Mouse (Mus musculus): ENCODE results near the gene Rpgrip1l.

The Rpgrip1l gene

GRCm38 (mm10) chr8:91342196-91342595 lies 29.1 kb upstream of the Rpgrip1l start:
- TF ChIP-seq NANOG (IDR thresholded peaks at IDR 0.05; ENCODE audit: borderline replicate concordance, low read length), result no peak
- TF ChIP-seq POU5F1 (IDR thresholded peaks at IDR 0.05; ENCODE audit: borderline replicate concordance, low read length), result no peak
- TF ChIP-seq CTCF (conservative IDR thresholded peaks at IDR 0.05; ENCODE audit: low read length), result no peak
- Histone ChIP-seq H3K4me1 (replicated peaks; ENCODE audit: low read depth, low read length) (peaks cover 26% of the 10 kb centered on the region), H3K9me3 (ENCODE audit: low read length) (no peaks in the 10 kb centered on the region), H3K4me3 (replicated peaks; ENCODE audit: low read length) (no peak overlapping the region), H3K27me3 (ENCODE audit: insufficient read depth, low read length) (no peaks in the 10 kb centered on the region), H3K36me3 (ENCODE audit: insufficient read depth, low read length) (peaks cover 5% of the 10 kb centered on the region; the same call in 1 of the 2 replicates)

GRCm38 (mm10) chr8:91340746-91341145 lies 27.7 kb upstream of the Rpgrip1l start:
- no peaks in the 10 kb centered on the region for H3K27me3 ChIP-seq (ENCODE audit: insufficient read depth, low read length)
- H3K4me1 ChIP-seq (replicated peaks; ENCODE audit: low read depth, low read length), result peaks cover 26% of the 10 kb centered on the region
- no peak for TF ChIP-seq POU5F1 (IDR thresholded peaks at IDR 0.05; ENCODE audit: borderline replicate concordance, low read length)
- no peak for TF ChIP-seq NANOG (IDR thresholded peaks at IDR 0.05; ENCODE audit: borderline replicate concordance, low read length)
- no peak for TF ChIP-seq CTCF (conservative IDR thresholded peaks at IDR 0.05; ENCODE audit: low read length)
- no peak overlapping the region for H3K4me3 ChIP-seq (replicated peaks; ENCODE audit: low read length)
- H3K36me3 ChIP-seq (ENCODE audit: insufficient read depth, low read length), result peaks cover 5% of the 10 kb centered on the region; the same call in 1 of the 2 replicates
- H3K9me3 ChIP-seq (ENCODE audit: low read length), result no peaks in the 10 kb centered on the region

GRCm38 (mm10) chr8:91339651-91340050 lies 26.6 kb upstream of the Rpgrip1l start:
- no peaks in the 10 kb centered on the region for H3K27me3 ChIP-seq (ENCODE audit: insufficient read depth, low read length)
- H3K4me3 ChIP-seq (replicated peaks; ENCODE audit: low read length), result no peak overlapping the region
- TF ChIP-seq POU5F1 (IDR thresholded peaks at IDR 0.05; ENCODE audit: borderline replicate concordance, low read length), result no peak
- TF ChIP-seq CTCF (conservative IDR thresholded peaks at IDR 0.05; ENCODE audit: low read length), result no peak
- TF ChIP-seq NANOG (IDR thresholded peaks at IDR 0.05; ENCODE audit: borderline replicate concordance, low read length), result no peak
- peaks cover 21% of the 10 kb centered on the region for H3K4me1 ChIP-seq (replicated peaks; ENCODE audit: low read depth, low read length)
- no peaks in the 10 kb centered on the region for H3K9me3 ChIP-seq (ENCODE audit: low read length)
- H3K36me3 ChIP-seq (ENCODE audit: insufficient read depth, low read length), result peaks cover 5% of the 10 kb centered on the region; the same call in 1 of the 2 replicates

- TF ChIP-seq NANOG (IDR thresholded peaks at IDR 0.05; ENCODE audit: borderline replicate concordance, low read length) (no peak), POU5F1 (IDR thresholded peaks at IDR 0.05; ENCODE audit: borderline replicate concordance, low read length) (no peak), CTCF (conservative IDR thresholded peaks at IDR 0.05; ENCODE audit: low read length) (no peak)
Observed at GRCm38 (mm10) chr8:91338389-91339154, 25.5 kb upstream of the Rpgrip1l start.

GRCm38 (mm10) chr8:91329461-91329850 lies 16.4 kb upstream of the Rpgrip1l start:
- H3K9me3 ChIP-seq (ENCODE audit: low read length), result no peaks in the 10 kb centered on the region
- H3K4me1 ChIP-seq (replicated peaks; ENCODE audit: low read depth, low read length), result peaks cover 55% of the 10 kb centered on the region
- no peak overlapping the region for H3K4me3 ChIP-seq (replicated peaks; ENCODE audit: low read length)
- TF ChIP-seq CTCF (conservative IDR thresholded peaks at IDR 0.05; ENCODE audit: low read length) (no peak), POU5F1 (IDR thresholded peaks at IDR 0.05; ENCODE audit: borderline replicate concordance, low read length) (no peak), NANOG (IDR thresholded peaks at IDR 0.05; ENCODE audit: borderline replicate concordance, low read length) (no peak)
- H3K27me3 ChIP-seq (ENCODE audit: insufficient read depth, low read length), result no peaks in the 10 kb centered on the region
- no peaks in the 10 kb centered on the region for H3K36me3 ChIP-seq (ENCODE audit: insufficient read depth, low read length)

More at GRCm38 (mm10) chr8:91338389-91339154, 25.5 kb upstream of the Rpgrip1l start:
- Histone ChIP-seq H3K4me1 (replicated peaks; ENCODE audit: low read depth, low read length) (peaks cover 12% of the 10 kb centered on the region), H3K9me3 (ENCODE audit: low read length) (no peaks in the 10 kb centered on the region), H3K36me3 (ENCODE audit: insufficient read depth, low read length) (peaks cover 5% of the 10 kb centered on the region; the same call in 1 of the 2 replicates), H3K4me3 (replicated peaks; ENCODE audit: low read length) (no peak overlapping the region), H3K27me3 (ENCODE audit: insufficient read depth, low read length) (no peaks in the 10 kb centered on the region)

GRCm38 (mm10) chr8:91329056-91329455 lies 16.0 kb upstream of the Rpgrip1l start:
- Histone ChIP-seq H3K4me3 (replicated peaks; ENCODE audit: low read length) (no peak overlapping the region), H3K9me3 (ENCODE audit: low read length) (no peaks in the 10 kb centered on the region), H3K36me3 (ENCODE audit: insufficient read depth, low read length) (no peaks in the 10 kb centered on the region), H3K4me1 (replicated peaks; ENCODE audit: low read depth, low read length) (peaks cover 59% of the 10 kb centered on the region), H3K27me3 (ENCODE audit: insufficient read depth, low read length) (no peaks in the 10 kb centered on the region)
- TF ChIP-seq POU5F1 (IDR thresholded peaks at IDR 0.05; ENCODE audit: borderline replicate concordance, low read length) (no peak), CTCF (conservative IDR thresholded peaks at IDR 0.05; ENCODE audit: low read length) (no peak), NANOG (IDR thresholded peaks at IDR 0.05; ENCODE audit: borderline replicate concordance, low read length) (no peak)

GRCm38 (mm10) chr8:91327471-91328205 lies 14.6 kb upstream of the Rpgrip1l start:
- Histone ChIP-seq H3K27me3 (ENCODE audit: insufficient read depth, low read length) (no peaks in the 10 kb centered on the region), H3K4me1 (replicated peaks; ENCODE audit: low read depth, low read length) (peaks cover 62% of the 10 kb centered on the region), H3K4me3 (replicated peaks; ENCODE audit: low read length) (peak overlapping the region; percentile 7; the same call in 1 of the 2 replicates), H3K36me3 (ENCODE audit: insufficient read depth, low read length) (no peaks in the 10 kb centered on the region), H3K9me3 (ENCODE audit: low read length) (no peaks in the 10 kb centered on the region)
- TF ChIP-seq POU5F1 (IDR thresholded peaks at IDR 0.05; ENCODE audit: borderline replicate concordance, low read length) (no peak), NANOG (IDR thresholded peaks at IDR 0.05; ENCODE audit: borderline replicate concordance, low read length) (no peak), CTCF (conservative IDR thresholded peaks at IDR 0.05; ENCODE audit: low read length) (no peak)

GRCm38 (mm10) chr8:91326946-91327345 lies 13.9 kb upstream of the Rpgrip1l start:
- no peak overlapping the region; the same call in 1 of the 2 replicates for H3K4me3 ChIP-seq (replicated peaks; ENCODE audit: low read length)
- H3K27me3 ChIP-seq (ENCODE audit: insufficient read depth, low read length), result no peaks in the 10 kb centered on the region
- no peaks in the 10 kb centered on the region for H3K36me3 ChIP-seq (ENCODE audit: insufficient read depth, low read length)
- H3K9me3 ChIP-seq (ENCODE audit: low read length), result no peaks in the 10 kb centered on the region
- peaks cover 62% of the 10 kb centered on the region for H3K4me1 ChIP-seq (replicated peaks; ENCODE audit: low read depth, low read length)
- no peak for TF ChIP-seq NANOG (IDR thresholded peaks at IDR 0.05; ENCODE audit: borderline replicate concordance, low read length)
- TF ChIP-seq CTCF (conservative IDR thresholded peaks at IDR 0.05; ENCODE audit: low read length), result no peak
- TF ChIP-seq POU5F1 (IDR thresholded peaks at IDR 0.05; ENCODE audit: borderline replicate concordance, low read length), result no peak
